Mouse (Mus musculus): ENCODE measurements around the gene Crybb3. TPM values are rescaled to one million over a fixed set of nuclear protein-coding genes. Genes with fewer than 3 reads are reported as not detected.

Crybb3 gene
- polyA plus RNA-seq, 1 experiment from 2014 or later = 0.91 TPM

DNA sequence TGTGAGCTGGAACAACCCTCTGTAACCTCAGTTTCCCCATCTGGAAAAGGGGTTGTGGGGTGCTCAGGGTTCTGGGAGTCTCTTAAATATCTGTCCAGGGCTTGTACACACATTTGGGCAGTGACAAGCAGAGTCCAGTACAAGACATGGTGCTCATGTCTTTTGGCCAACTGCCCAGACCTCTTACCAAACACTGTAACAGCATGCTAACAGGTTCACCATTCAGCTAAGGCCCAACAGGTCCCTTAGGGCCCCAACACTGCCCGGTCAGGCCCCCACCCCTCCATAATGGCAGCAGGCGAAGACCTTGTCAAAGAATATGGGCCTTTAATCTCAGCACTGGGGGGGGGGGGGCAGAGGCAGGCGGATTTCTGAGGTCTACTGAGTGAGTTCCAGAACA, 26.3 kb upstream of the Crybb3 start:
- no peaks in the 10 kb centered on the region for H3K27me3 ChIP-seq (ENCODE audit: control insufficient read depth, insufficient read depth, low read length)
- ATAC-seq (ENCODE audit: low read depth) = no peak
- H3K4me3 ChIP-seq (ENCODE audit: low read depth, low read length) = no peak overlapping the region
- H3K9me3 ChIP-seq (ENCODE audit: control insufficient read depth, low read length) = no peaks in the 10 kb centered on the region
- 64% methylated on average over 3 of the region's 3 CpGs for WGBS
- no peaks in the 10 kb centered on the region for H3K36me3 ChIP-seq (ENCODE audit: control insufficient read depth, insufficient read depth, low read length)
- 0 out of 2 replicates have a peak, but pooled peaks cover 10% of the 10 kb centered on the region for H3K4me1 ChIP-seq (ENCODE audit: control insufficient read depth, insufficient read depth, low read length)
- H3K9ac ChIP-seq (replicated peaks; ENCODE audit: low read depth, low read length) = no peak overlapping the region
- H3K27ac ChIP-seq (ENCODE audit: low read depth, low read length) = no peak overlapping the region
- H3K4me2 ChIP-seq (ENCODE audit: low read depth, low read length) = no peak overlapping the region

DNA sequence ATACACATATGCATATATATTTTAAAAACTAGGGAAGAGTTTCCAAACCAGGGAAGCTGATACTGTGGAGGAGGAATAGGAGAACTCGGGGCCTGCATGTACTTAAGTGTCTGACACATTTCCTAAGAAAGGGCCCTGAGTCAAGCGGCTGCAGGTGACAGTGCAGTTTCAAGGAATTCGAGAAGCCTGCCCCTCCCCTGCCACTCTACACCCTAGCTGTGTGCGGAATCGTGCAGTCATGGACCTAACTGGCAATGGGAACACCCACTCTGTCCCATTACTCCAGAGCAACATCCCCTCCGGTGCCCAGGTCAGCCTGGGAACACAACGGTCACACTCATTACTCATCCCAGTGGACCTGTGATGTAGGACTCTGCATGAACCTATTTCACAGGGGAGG, 25.2 kb upstream of the Crybb3 start:
- Histone ChIP-seq H3K27ac (ENCODE audit: low read depth, low read length) (no peak overlapping the region), H3K4me2 (ENCODE audit: low read depth, low read length) (no peak overlapping the region), H3K9me3 (ENCODE audit: control insufficient read depth, low read length) (no peaks in the 10 kb centered on the region), H3K27me3 (ENCODE audit: control insufficient read depth, insufficient read depth, low read length) (no peaks in the 10 kb centered on the region), H3K36me3 (ENCODE audit: control insufficient read depth, insufficient read depth, low read length) (no peaks in the 10 kb centered on the region), H3K4me3 (ENCODE audit: low read depth, low read length) (no peak overlapping the region), H3K9ac (replicated peaks; ENCODE audit: low read depth, low read length) (no peak overlapping the region), H3K4me1 (ENCODE audit: control insufficient read depth, insufficient read depth, low read length) (0 out of 2 replicates have a peak, but pooled peaks cover 14% of the 10 kb centered on the region)
- no peak for ATAC-seq (ENCODE audit: low read depth)
- 81% methylated on average over 7 of the region's 7 CpGs for WGBS

DNA sequence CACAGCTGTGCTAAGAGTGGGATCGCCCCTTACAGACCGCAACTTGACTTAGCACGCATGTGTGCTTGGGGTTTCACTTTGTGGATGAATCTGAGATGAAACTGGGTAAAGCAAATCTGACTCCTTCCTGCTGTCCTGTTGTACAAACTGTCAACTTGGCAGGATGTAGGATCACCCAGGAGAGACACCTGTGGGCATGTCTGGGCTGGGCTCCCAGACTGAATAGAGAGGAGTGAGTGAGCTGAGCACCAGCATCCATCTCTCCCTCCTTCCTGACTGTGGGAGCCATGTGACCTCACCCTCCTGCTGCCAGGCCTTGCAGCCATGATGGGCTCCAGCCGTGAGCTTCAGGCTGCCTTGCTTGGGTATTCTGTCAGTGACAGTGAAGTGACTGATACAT, 24.1 kb upstream of the Crybb3 start:
- ATAC-seq (ENCODE audit: low read depth) = no peak
- Histone ChIP-seq H3K4me3 (ENCODE audit: low read depth, low read length) (no peak overlapping the region), H3K36me3 (ENCODE audit: control insufficient read depth, insufficient read depth, low read length) (no peaks in the 10 kb centered on the region), H3K27ac (ENCODE audit: low read depth, low read length) (no peak overlapping the region), H3K27me3 (ENCODE audit: control insufficient read depth, insufficient read depth, low read length) (no peaks in the 10 kb centered on the region), H3K9me3 (ENCODE audit: control insufficient read depth, low read length) (no peaks in the 10 kb centered on the region), H3K4me1 (ENCODE audit: control insufficient read depth, insufficient read depth, low read length) (0 out of 2 replicates have a peak, but pooled peaks cover 7% of the 10 kb centered on the region), H3K4me2 (ENCODE audit: low read depth, low read length) (no peak overlapping the region), H3K9ac (replicated peaks; ENCODE audit: low read depth, low read length) (no peak overlapping the region)
- WGBS = 89% methylated on average over 4 of the region's 4 CpGs

DNA sequence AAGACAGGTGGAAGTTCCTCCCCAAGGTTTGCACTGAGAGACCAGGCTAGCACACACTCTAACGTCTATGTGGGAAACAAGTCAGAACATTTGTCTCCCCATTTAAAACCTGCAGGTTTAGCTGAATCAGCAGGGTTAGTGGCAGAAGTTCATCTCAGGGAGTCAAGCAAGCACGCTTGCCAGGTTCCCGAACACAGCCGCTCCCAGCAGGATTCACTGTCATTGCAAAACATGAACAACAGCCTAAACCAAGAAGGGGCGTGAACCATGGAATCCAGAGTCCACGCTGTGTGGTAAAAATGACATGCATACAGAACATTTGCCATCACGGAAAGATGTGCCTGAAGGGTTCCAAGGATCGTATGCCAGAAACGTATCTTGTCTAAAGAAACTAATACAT, 23.7 kb upstream of the Crybb3 start:
- no peak for ATAC-seq (ENCODE audit: low read depth)
- H3K4me2 ChIP-seq (ENCODE audit: low read depth, low read length) = no peak overlapping the region
- H3K36me3 ChIP-seq (ENCODE audit: control insufficient read depth, insufficient read depth, low read length) = no peaks in the 10 kb centered on the region
- no peak overlapping the region for H3K4me3 ChIP-seq (ENCODE audit: low read depth, low read length)
- H3K9me3 ChIP-seq (ENCODE audit: control insufficient read depth, low read length) = no peaks in the 10 kb centered on the region
- H3K4me1 ChIP-seq (ENCODE audit: control insufficient read depth, insufficient read depth, low read length) = 0 out of 2 replicates have a peak, but pooled peaks cover 7% of the 10 kb centered on the region
- no peak overlapping the region for H3K27ac ChIP-seq (ENCODE audit: low read depth, low read length)
- no peaks in the 10 kb centered on the region for H3K27me3 ChIP-seq (ENCODE audit: control insufficient read depth, insufficient read depth, low read length)
- WGBS = 82% methylated on average over 9 of the region's 9 CpGs
- no peak overlapping the region for H3K9ac ChIP-seq (replicated peaks; ENCODE audit: low read depth, low read length)

DNA sequence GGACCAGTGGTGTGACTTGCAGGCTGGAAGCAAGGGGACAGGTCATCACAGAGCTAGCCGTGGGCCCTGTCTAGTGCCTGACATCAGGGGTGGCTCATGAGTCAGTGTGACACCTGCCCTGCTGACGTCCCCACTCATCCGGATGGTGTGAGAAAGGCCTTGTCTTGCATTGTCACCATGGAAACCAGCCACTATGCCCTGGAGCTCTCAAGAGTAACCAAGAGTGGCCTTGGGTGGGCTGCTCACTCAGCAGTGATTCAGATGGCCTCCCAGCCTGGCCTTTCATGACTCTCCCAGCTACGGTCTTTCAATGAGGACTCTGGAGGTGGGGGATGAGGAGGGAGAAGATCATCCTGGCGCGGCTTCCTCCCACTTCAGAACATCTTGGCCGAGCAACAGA, 21.1 kb upstream of the Crybb3 start:
- Histone ChIP-seq H3K4me1 (ENCODE audit: control insufficient read depth, insufficient read depth, low read length) (0 out of 2 replicates have a peak, but pooled peaks cover 7% of the 10 kb centered on the region), H3K27me3 (ENCODE audit: control insufficient read depth, insufficient read depth, low read length) (no peaks in the 10 kb centered on the region), H3K4me2 (ENCODE audit: low read depth, low read length) (no peak overlapping the region), H3K9me3 (ENCODE audit: control insufficient read depth, low read length) (no peaks in the 10 kb centered on the region), H3K27ac (ENCODE audit: low read depth, low read length) (no peak overlapping the region), H3K9ac (replicated peaks; ENCODE audit: low read depth, low read length) (no peak overlapping the region), H3K4me3 (ENCODE audit: low read depth, low read length) (no peak overlapping the region), H3K36me3 (ENCODE audit: control insufficient read depth, insufficient read depth, low read length) (no peaks in the 10 kb centered on the region)
- no peak for ATAC-seq (ENCODE audit: low read depth)
- WGBS = 31% methylated on average over 7 of the region's 7 CpGs

DNA sequence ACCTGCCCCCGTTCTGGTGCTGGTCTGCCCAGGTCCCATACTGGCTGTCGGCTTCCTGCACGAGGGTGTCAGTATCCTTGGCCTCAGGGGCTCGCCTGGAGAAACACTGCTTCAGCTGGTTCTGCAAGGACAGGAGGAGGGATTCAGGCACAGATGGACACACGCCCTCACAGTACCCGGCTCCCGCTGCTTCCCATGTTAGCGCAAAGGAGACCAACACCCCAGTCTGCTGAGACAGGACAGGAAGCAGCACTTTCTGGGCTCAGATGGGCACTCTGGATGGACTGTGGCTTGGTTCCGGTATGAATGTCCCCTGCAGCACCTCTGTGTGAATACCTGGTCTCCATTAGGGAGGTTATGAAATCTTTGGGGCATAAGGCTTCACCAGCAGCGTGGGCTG, 20.1 kb upstream of the Crybb3 start:
- no peaks in the 10 kb centered on the region for H3K9me3 ChIP-seq (ENCODE audit: control insufficient read depth, low read length)
- no peak overlapping the region for H3K9ac ChIP-seq (replicated peaks; ENCODE audit: low read depth, low read length)
- H3K27ac ChIP-seq (ENCODE audit: low read depth, low read length) = no peak overlapping the region
- H3K4me1 ChIP-seq (ENCODE audit: control insufficient read depth, insufficient read depth, low read length) = 0 out of 2 replicates have a peak, but pooled peaks cover 7% of the 10 kb centered on the region
- no peaks in the 10 kb centered on the region for H3K36me3 ChIP-seq (ENCODE audit: control insufficient read depth, insufficient read depth, low read length)
- no peaks in the 10 kb centered on the region for H3K27me3 ChIP-seq (ENCODE audit: control insufficient read depth, insufficient read depth, low read length)
- H3K4me2 ChIP-seq (ENCODE audit: low read depth, low read length) = no peak overlapping the region
- ATAC-seq (ENCODE audit: low read depth) = no peak
- H3K4me3 ChIP-seq (ENCODE audit: low read depth, low read length) = no peak overlapping the region
- WGBS = 93% methylated on average over 10 of the region's 10 CpGs

DNA sequence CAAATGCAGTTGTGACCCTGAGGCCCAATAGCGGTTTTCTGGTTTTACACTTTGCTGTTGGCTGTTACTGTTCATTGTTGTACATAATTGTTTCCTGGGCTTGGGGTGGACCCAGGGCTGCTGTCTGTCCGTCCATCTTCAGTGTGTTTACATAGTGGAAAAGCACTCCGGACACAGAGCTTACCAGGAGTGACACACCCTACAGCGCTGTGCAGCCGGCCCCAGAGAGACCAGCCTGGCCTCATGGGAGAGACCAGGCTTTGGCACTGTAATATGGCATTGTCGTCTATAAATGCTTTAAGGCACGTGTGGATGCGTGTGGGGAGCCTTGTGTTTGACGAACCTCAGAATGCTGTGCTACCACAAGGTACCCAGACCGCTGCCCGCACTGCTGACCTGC, 19.0 kb upstream of the Crybb3 start:
- Histone ChIP-seq H3K4me1 (ENCODE audit: control insufficient read depth, insufficient read depth, low read length) (0 out of 2 replicates have a peak, but pooled peaks cover 7% of the 10 kb centered on the region), H3K9ac (replicated peaks; ENCODE audit: low read depth, low read length) (no peak overlapping the region), H3K9me3 (ENCODE audit: control insufficient read depth, low read length) (no peaks in the 10 kb centered on the region), H3K4me3 (ENCODE audit: low read depth, low read length) (no peak overlapping the region), H3K27me3 (ENCODE audit: control insufficient read depth, insufficient read depth, low read length) (no peaks in the 10 kb centered on the region), H3K27ac (ENCODE audit: low read depth, low read length) (no peak overlapping the region), H3K36me3 (ENCODE audit: control insufficient read depth, insufficient read depth, low read length) (no peaks in the 10 kb centered on the region), H3K4me2 (ENCODE audit: low read depth, low read length) (no peak overlapping the region)
- 86% methylated on average over 11 of the region's 11 CpGs for WGBS
- ATAC-seq (ENCODE audit: low read depth) = no peak

DNA sequence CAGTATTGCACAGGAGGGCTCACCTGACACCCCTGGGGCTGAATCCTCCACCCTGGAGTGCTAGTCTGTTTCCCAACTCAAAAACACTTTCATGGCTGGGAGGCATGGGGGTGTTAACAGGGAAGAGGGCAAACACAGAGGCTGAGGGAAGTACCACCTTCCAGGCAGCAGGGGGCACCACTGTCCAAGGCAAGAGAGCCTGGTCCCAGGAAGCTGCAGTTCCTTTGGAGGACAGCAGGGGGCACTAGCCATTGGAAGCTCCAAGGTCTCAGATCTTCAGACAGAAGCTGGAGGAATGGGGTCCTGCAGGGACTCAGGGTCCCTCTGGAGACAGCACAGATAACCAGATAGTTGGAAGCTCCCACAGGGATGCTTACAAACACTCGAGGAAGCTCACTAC, 18.2 kb upstream of the Crybb3 start:
- Histone ChIP-seq H3K27ac (ENCODE audit: low read depth, low read length) (no peak overlapping the region), H3K4me1 (ENCODE audit: control insufficient read depth, insufficient read depth, low read length) (0 out of 2 replicates have a peak, but pooled peaks cover 7% of the 10 kb centered on the region), H3K27me3 (ENCODE audit: control insufficient read depth, insufficient read depth, low read length) (no peaks in the 10 kb centered on the region), H3K9ac (replicated peaks; ENCODE audit: low read depth, low read length) (no peak overlapping the region), H3K4me3 (ENCODE audit: low read depth, low read length) (no peak overlapping the region), H3K9me3 (ENCODE audit: control insufficient read depth, low read length) (no peaks in the 10 kb centered on the region), H3K4me2 (ENCODE audit: low read depth, low read length) (no peak overlapping the region), H3K36me3 (ENCODE audit: control insufficient read depth, insufficient read depth, low read length) (no peaks in the 10 kb centered on the region)
- 13% methylated on average over 1 of the region's 1 CpGs for WGBS
- peak; percentile 35; the same call in 1 of the 2 replicates for ATAC-seq (ENCODE audit: low read depth)

DNA sequence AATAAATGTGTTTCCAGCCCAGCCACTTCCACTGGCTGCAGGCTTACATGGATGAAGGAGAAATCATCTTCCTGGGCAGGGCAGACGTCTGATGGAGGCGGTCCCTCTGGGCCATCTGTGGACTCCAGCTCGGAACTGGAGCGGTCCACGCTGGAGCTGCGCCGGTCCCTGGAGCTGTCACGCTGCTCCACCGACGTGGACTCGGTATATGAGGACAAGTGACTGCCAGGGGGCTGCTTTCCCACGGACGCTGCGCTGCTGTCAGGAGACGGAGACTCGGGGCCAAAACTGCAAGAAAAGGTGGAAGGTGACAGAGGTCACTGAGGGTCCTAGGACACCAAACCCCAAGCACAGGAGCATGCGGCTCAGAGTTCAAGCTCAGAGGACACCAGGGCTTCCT, 16.2 kb upstream of the Crybb3 start:
- Histone ChIP-seq H3K4me2 (ENCODE audit: low read depth, low read length) (no peak overlapping the region), H3K36me3 (ENCODE audit: control insufficient read depth, insufficient read depth, low read length) (no peaks in the 10 kb centered on the region), H3K27ac (ENCODE audit: low read depth, low read length) (no peak overlapping the region), H3K9ac (replicated peaks; ENCODE audit: low read depth, low read length) (no peak overlapping the region), H3K27me3 (ENCODE audit: control insufficient read depth, insufficient read depth, low read length) (no peaks in the 10 kb centered on the region), H3K4me1 (ENCODE audit: control insufficient read depth, insufficient read depth, low read length) (0 out of 2 replicates have a peak, but pooled peaks cover 2% of the 10 kb centered on the region), H3K9me3 (ENCODE audit: control insufficient read depth, low read length) (no peaks in the 10 kb centered on the region), H3K4me3 (ENCODE audit: low read depth, low read length) (no peak overlapping the region)
- no peak for ATAC-seq (ENCODE audit: low read depth)
- 94% methylated on average over 17 of the region's 17 CpGs for WGBS

All from neural tube, embryonic 14.5 days (tissue).